8 mouse cellular contexts compared by ENCODE assay signal in the genomic region with DNA sequence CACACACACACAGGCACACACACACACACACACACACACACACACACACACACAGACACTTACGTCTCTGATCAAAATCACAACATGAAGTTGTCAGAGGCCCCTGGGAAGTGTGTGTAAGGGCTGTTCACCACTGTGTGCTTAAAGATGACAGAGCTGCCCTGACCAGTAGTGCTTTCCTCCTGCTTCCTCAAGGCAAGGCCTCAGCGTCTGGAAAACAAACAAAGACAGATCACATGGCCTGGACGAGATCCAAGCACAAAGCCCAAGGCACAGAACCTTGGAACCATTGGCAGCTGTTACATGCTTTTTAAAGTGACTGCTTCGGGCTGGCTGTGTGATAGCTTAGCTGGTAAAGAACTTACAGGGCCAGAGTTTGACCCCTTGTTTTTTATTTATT. TPM values are rescaled to one million over a fixed set of nuclear protein-coding genes. Genes with fewer than 3 reads are reported as not detected.
DNase-seq lines count a peak whose midpoint lies in the region; ATAC-seq and TF ChIP-seq lines count a peak whose summit lies in the region.

No protein-coding gene starts in this region.

- no peaks in the 10 kb centered on the region for H3K4me1 ChIP-seq in midbrain, embryonic 12.5 days
- H3K4me1 ChIP-seq in midbrain, embryonic 10.5 days: peaks cover 3% of the 10 kb centered on the region; the same call in 1 of the 2 replicates
- no peaks in the 10 kb centered on the region for H3K4me1 ChIP-seq in lung, postnatal 0 days (ENCODE audit: insufficient read depth, low read depth, low read length)

- no peak for DNase-seq in midbrain, embryonic 10.5 days (ENCODE audit: low spot score)
- peak; percentile 50 to 52 for DNase-seq in cerebellum, adult 18-20 months
- DNase-seq in gonadal fat pad, adult 2 months (ENCODE audit: low read depth): peak; percentile 95
- DNase-seq in kidney, adult 8-10 months: peak; percentile 93
- peak; percentile 95 for DNase-seq in lung, postnatal 0 days (ENCODE audit: low spot score)
- DNase-seq in urinary bladder, postnatal 36 days (ENCODE audit: low spot score in 2 of 2): peak; percentile 70 to 82
- DNase-seq in spleen, adult 12 weeks (ENCODE audit: low spot score): no peak

- ATAC-seq in midbrain, embryonic 12.5 days (ENCODE audit: low FRiP score, low read depth): no peak
- peak; percentile 93 for ATAC-seq in lung, postnatal 0 days

- H3K9ac ChIP-seq in midbrain, embryonic 12.5 days (replicated peaks): no peak overlapping the region
- no peak overlapping the region for H3K9ac ChIP-seq in lung, postnatal 0 days (replicated peaks; ENCODE audit: low read depth)

- H3K4me2 ChIP-seq in midbrain, embryonic 12.5 days (replicated peaks): no peak overlapping the region
- H3K4me2 ChIP-seq in lung, postnatal 0 days (replicated peaks; ENCODE audit: low read depth, low read length): no peak overlapping the region

- H3K4me3 ChIP-seq in midbrain, embryonic 12.5 days: no peak overlapping the region
- H3K4me3 ChIP-seq in midbrain, embryonic 10.5 days: no peak overlapping the region
- H3K4me3 ChIP-seq in lung, postnatal 0 days (ENCODE audit: low read depth, low read length): no peak overlapping the region

- TF ChIP-seq EP300 in lung, postnatal 0 days (IDR thresholded peaks at IDR 0.05): no peak

- H3K27me3 ChIP-seq in midbrain, embryonic 12.5 days: no peaks in the 10 kb centered on the region
- H3K27me3 ChIP-seq in midbrain, embryonic 10.5 days (ENCODE audit: low read depth, poor library complexity, severe bottlenecking): no peaks in the 10 kb centered on the region
- H3K27me3 ChIP-seq in lung, postnatal 0 days (replicated peaks; ENCODE audit: insufficient read depth, low read length): no peaks in the 10 kb centered on the region

- H3K36me3 ChIP-seq in midbrain, embryonic 12.5 days: peaks cover 42% of the 10 kb centered on the region
- H3K36me3 ChIP-seq in midbrain, embryonic 10.5 days: peaks cover 65% of the 10 kb centered on the region
- H3K36me3 ChIP-seq in lung, postnatal 0 days (ENCODE audit: insufficient read depth, low read length): no peaks in the 10 kb centered on the region

- TF ChIP-seq CTCF in lung, postnatal 0 days (IDR thresholded peaks at IDR 0.05): no peak

- no peaks in the 10 kb centered on the region for H3K9me3 ChIP-seq in midbrain, embryonic 12.5 days
- H3K9me3 ChIP-seq in midbrain, embryonic 10.5 days (replicated peaks): no peaks in the 10 kb centered on the region
- H3K9me3 ChIP-seq in lung, postnatal 0 days (ENCODE audit: low read length): no peaks in the 10 kb centered on the region

- peak overlapping the region; percentile 35 for H3K27ac ChIP-seq in midbrain, embryonic 12.5 days (replicated peaks)
- H3K27ac ChIP-seq in midbrain, embryonic 10.5 days (replicated peaks): no peak overlapping the region
- peak overlapping the region; percentile 44 for H3K27ac ChIP-seq in lung, postnatal 0 days (ENCODE audit: low read length)

- 39% methylated on average over 4 of the region's 4 CpGs for WGBS in midbrain, embryonic 12.5 days
- 70% methylated on average over 4 of the region's 4 CpGs for WGBS in midbrain, embryonic 10.5 days
- WGBS in lung, postnatal 0 days: 4% methylated on average over 4 of the region's 4 CpGs

RNA-seq across cellular contexts. Expression of a gene that starts 31.5 kb away (rescaled TPM):
- polyA plus RNA-seq in midbrain, embryonic 12.5 days (2016; fragmentation: Nextera tagmentation; extraction: Ambion mirVana): 0.12 TPM in 1 of 2 replicates, not detected in the other
- polyA plus RNA-seq in midbrain, embryonic 10.5 days (2016; fragmentation: Nextera tagmentation; extraction: Ambion mirVana): 0.07 and 0.16 TPM in 2 replicates
- 0.30 and 0.36 TPM in 2 replicates for polyA plus RNA-seq in gonadal fat pad, adult 2 months (2012; rRNA removed)
- polyA plus RNA-seq in lung, postnatal 0 days (2015; fragmentation: Nextera tagmentation; extraction: Ambion mirVana): 0.20 TPM in 1 of 2 replicates, not detected in the other

RNA-seq across cellular contexts. Expression of a gene that starts 58.4 kb away (rescaled TPM):
- polyA plus RNA-seq in midbrain, embryonic 12.5 days (2016; fragmentation: Nextera tagmentation; extraction: Ambion mirVana): 8.8 and 9.1 TPM in 2 replicates
- 4.5 and 5.4 TPM in 2 replicates for polyA plus RNA-seq in midbrain, embryonic 10.5 days (2016; fragmentation: Nextera tagmentation; extraction: Ambion mirVana)
- 11.7 and 13.1 TPM in 2 replicates for polyA plus RNA-seq in gonadal fat pad, adult 2 months (2012; rRNA removed)
- 4.5 and 4.7 TPM in 2 replicates for polyA plus RNA-seq in lung, postnatal 0 days (2015; fragmentation: Nextera tagmentation; extraction: Ambion mirVana)

Comparison
In these comparisons a context has a peak if more than half of its experiments do, and no peak if none do; other contexts are left out.
1. DNase-seq: peak in cerebellum, adult 18-20 months (2 of 2), gonadal fat pad, adult 2 months (single experiment), kidney, adult 8-10 months (2 of 2), lung, postnatal 0 days (single experiment) and urinary bladder, postnatal 36 days (2 of 2); none in midbrain, embryonic 10.5 days (single experiment) and spleen, adult 12 weeks (single experiment).